Mouse (Mus musculus) liver, embryonic 15.5 days (tissue): ENCODE measurements around the gene Igf1r. TPM values are rescaled to one million over a fixed set of nuclear protein-coding genes. Genes with fewer than 3 reads are reported as not detected.

Experiments used
- ATAC-seq: fragments of 200-750 bp; cut with Nextera tagmentation; 2 replicates; pipeline ENCODE4 v1.8.0; 2017; ENCODE audit warnings: moderate number of reproducible peaks, mild to moderate bottlenecking, moderate library complexity; ENCODE audit not compliant: insufficient read depth
- H3K27ac ChIP-seq: fragments of 300-500 bp; sonication (generic); replicated peaks from 2 replicates; pipeline ENCODE4 v1.5.1; 2015; ENCODE audit warnings: mild to moderate bottlenecking, inconsistent platforms
- H3K27me3 ChIP-seq: fragments of 300-500 bp; sonication (generic); 2 replicates; pipeline ENCODE4 v1.6.1; 2015; ENCODE audit warnings: mild to moderate bottlenecking, inconsistent platforms
- H3K36me3 ChIP-seq: fragments of 300-500 bp; sonication (generic); replicated peaks from 2 replicates; pipeline ENCODE4 v1.6.1; 2015; ENCODE audit warnings: moderate library complexity, mild to moderate bottlenecking, inconsistent platforms
- H3K4me1 ChIP-seq: fragments of 300-500 bp; sonication (generic); replicated peaks from 2 replicates; pipeline ENCODE4 v1.6.1; 2015; ENCODE audit warnings: inconsistent platforms
- H3K4me2 ChIP-seq: fragments of 300-500 bp; sonication (generic); 2 replicates; pipeline ENCODE4 v1.6.1; 2015; ENCODE audit warnings: moderate library complexity, mild to moderate bottlenecking, inconsistent platforms
- H3K4me3 ChIP-seq: fragments of 300-500 bp; sonication (generic); replicated peaks from 2 replicates; pipeline ENCODE4 v1.5.1; 2015; ENCODE audit warnings: mild to moderate bottlenecking, inconsistent platforms
- H3K9ac ChIP-seq: fragments of 300-500 bp; sonication (generic); 2 replicates; pipeline ENCODE4 v1.6.1; 2015; ENCODE audit warnings: moderate library complexity, mild to moderate bottlenecking, inconsistent platforms
- H3K9me3 ChIP-seq: fragments of 300-500 bp; sonication (generic); replicated peaks from 2 replicates; pipeline ENCODE4 v1.6.1; 2016; ENCODE audit warnings: inconsistent platforms
- WGBS: fragments of 180-500 bp; shearing (Covaris S2); methylation state at CpG from one replicate; pipeline ENCODE4 v1.1.7; 2015; ENCODE audit warnings: mixed read lengths; ENCODE audit not compliant: insufficient replicate concordance; 5-methylcytosine and 5-hydroxymethylcytosine counted together
- polyA plus RNA-seq: library from polyadenylated mRNA; unstranded; fragments of >200 nt; fragmentation: Nextera tagmentation; extraction: Ambion mirVana; gene quantifications from 2 replicates; pipeline ENCODE4 v1.2.1, GENCODE M21; 2015

Igf1r gene
- polyA plus RNA-seq, 1 experiment from 2014 or later: 2.6 TPM

DNA sequence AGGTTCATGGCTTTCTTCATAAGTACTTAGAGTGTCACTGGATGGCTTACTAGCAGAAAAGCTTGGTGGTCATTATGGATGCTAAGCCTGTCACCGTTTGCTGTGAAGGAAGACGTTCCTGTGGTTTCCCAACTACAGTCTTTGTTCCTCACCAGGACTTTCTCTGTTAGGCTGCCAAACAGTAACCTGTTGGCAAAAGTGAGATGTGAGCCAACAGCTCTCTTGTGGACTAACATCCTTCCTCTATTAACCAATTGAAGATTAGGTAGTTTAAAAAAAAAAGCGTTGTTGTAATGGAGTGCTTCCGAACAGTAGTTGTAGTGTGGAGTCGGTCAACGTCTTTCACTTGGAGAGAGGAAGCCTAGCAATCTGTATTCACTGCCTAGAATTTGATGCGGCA lies 15.8 kb upstream of the Igf1r start:
- Histone ChIP-seq H3K4me3 (no peak overlapping the region), H3K27me3 (no peaks in the 10 kb centered on the region; the same call in 1 of the 2 replicates), H3K36me3 (no peaks in the 10 kb centered on the region), H3K4me1 (no peaks in the 10 kb centered on the region), H3K9me3 (no peaks in the 10 kb centered on the region), H3K4me2 (no peak overlapping the region), H3K9ac (no peak overlapping the region), H3K27ac (no peak overlapping the region)
- 60% methylated on average over 7 of the region's 7 CpGs for WGBS
- ATAC-seq: no peak

DNA sequence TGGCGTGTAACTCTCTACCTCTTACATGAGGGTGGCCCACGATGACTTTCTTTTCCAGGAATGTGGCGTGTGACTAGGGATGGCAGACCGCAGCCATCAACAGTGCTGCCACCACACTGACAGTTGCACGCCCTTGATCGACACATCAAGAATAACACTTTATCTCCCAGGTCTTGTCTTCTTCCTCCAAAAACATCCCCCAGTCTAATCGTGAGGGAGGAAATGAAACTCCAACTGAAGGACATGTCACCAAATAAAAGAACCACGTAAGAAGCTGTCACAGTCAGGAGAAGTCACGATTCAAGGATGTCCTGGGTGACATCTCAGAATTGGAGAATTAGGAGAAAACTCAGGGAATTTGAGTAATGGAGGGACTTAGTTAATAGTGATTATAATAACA lies 8.8 kb upstream of the Igf1r start:
- WGBS: 18% methylated on average over 9 of the region's 9 CpGs
- ATAC-seq: no peak
- Histone ChIP-seq H3K36me3 (no peaks in the 10 kb centered on the region), H3K9me3 (no peaks in the 10 kb centered on the region), H3K4me1 (peaks cover 5% of the 10 kb centered on the region; the same call in 1 of the 2 replicates), H3K27ac (no peak overlapping the region), H3K4me2 (no peak overlapping the region), H3K4me3 (no peak overlapping the region), H3K9ac (no peak overlapping the region), H3K27me3 (peaks cover 43% of the 10 kb centered on the region)

DNA sequence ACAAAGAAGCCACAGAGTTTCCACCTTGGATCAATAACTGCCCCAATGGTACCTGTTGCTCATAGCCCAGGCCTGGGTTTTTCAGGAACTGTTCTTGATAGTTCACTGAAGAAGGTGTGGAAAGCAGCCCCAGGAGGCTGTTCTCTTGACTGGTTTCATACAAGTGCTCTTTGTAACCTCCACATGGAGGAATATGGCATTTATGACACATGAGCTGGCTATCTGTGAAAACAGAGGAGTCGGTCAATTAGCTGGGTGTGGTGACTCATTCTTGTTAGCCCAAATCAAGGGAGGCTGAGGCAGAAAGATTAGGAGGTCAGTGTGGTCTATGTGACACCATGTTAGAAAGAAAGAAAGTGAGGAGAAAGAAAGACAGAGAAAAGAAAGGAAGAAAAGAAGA lies 5.7 kb upstream of the Igf1r start:
- no peak for ATAC-seq
- no peaks in the 10 kb centered on the region for H3K36me3 ChIP-seq
- H3K4me2 ChIP-seq: no peak overlapping the region
- H3K4me1 ChIP-seq: peaks cover 16% of the 10 kb centered on the region
- H3K27me3 ChIP-seq: peaks cover 65% of the 10 kb centered on the region
- whole genome bisulfite sequencing: 23% methylated on average over 1 of the region's 1 CpGs
- H3K27ac ChIP-seq: no peak overlapping the region
- H3K9me3 ChIP-seq: no peaks in the 10 kb centered on the region
- no peak overlapping the region for H3K4me3 ChIP-seq
- H3K9ac ChIP-seq: no peak overlapping the region

DNA sequence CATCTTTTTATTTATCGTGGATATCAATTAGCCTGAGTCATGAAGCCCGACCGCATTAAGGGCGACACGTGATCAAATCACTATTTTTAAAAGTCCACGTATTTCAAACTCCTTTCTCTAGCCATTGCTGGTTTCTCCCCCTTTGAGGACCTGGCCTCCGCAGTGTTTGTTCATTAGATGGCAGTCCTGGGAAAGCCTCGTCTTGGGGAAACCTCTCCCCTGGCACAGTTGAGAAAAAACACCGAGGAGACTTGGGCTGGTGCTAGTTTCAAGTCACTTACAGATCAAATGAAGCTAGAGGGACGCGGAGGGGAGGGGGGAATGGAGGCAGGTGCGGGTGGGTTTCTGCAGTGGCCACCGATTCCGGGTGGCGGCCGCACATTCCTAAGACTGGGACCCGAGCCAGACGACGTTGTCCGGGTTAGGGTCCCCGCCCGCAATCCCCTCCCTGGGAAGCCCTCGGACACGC lies 2.2 kb upstream of the Igf1r start:
- no peak for ATAC-seq
- no peaks in the 10 kb centered on the region for H3K9me3 ChIP-seq
- peaks cover 73% of the 10 kb centered on the region for H3K27me3 ChIP-seq
- peak overlapping the region; percentile 90 for H3K4me3 ChIP-seq
- WGBS: under 1% methylated on average over 23 of the region's 24 CpGs
- peak overlapping the region; percentile 96 for H3K4me2 ChIP-seq
- H3K36me3 ChIP-seq: no peaks in the 10 kb centered on the region
- H3K9ac ChIP-seq: peak overlapping the region; percentile 92
- peak overlapping the region; percentile 93 for H3K27ac ChIP-seq
- H3K4me1 ChIP-seq: peaks cover 44% of the 10 kb centered on the region

DNA sequence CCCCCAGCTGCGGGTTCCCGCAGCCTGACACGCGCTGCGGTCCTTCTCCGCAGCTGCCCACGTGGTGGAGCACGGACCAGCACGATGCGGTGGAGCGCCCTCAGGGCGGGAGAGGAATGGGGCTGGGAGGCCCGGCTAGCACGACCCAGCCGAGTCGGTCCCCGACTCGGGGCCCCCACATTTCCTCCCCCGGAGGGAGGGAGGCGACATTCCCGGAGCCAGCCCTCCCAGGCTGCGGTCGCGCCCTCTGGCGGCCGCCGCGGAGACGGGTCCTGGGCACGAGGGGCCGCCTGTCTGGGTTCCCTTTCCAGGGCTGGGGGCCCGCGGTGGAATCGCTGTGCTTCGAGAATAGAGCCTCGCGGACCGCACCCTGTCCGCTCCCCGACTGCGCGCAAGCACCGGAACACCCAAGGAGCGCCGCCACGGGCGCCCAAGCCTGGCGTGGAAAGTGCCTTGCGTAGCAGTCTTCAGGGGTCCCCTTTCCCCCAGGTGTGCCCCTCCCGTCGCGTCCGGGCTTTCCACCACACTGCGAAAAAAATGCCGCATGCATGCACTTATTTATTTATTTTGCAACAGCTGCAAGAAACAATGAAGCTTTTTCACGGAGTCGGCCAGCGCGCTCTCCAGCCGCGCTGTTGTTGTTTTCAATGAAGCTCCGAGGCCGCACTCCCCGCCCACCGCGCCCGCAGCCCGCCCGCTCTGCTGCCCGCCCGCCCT lies 1.7 kb upstream of the Igf1r start:
- under 1% methylated on average over 63 of the region's 71 CpGs for WGBS
- H3K27me3 ChIP-seq: peaks cover 71% of the 10 kb centered on the region
- H3K9ac ChIP-seq: peak overlapping the region; percentile 92

GRCm38 (mm10) chr7:67951532-67952035 lies 1.0 kb upstream of the Igf1r start:
- ATAC-seq: peak; percentile 86
- H3K9me3 ChIP-seq: no peaks in the 10 kb centered on the region
- peak overlapping the region; percentile 93 for H3K27ac ChIP-seq
- WGBS: under 1% methylated on average over 68 of the region's 73 CpGs
- H3K4me2 ChIP-seq: peak overlapping the region; percentile 96
- no peaks in the 10 kb centered on the region for H3K36me3 ChIP-seq
- H3K4me3 ChIP-seq: peak overlapping the region; percentile 90
- H3K9ac ChIP-seq: peak overlapping the region; percentile 92
- peaks cover 54% of the 10 kb centered on the region for H3K4me1 ChIP-seq
- H3K27me3 ChIP-seq: peaks cover 67% of the 10 kb centered on the region

More for the DNA sequence above, 1.7 kb upstream of the Igf1r start:
- no peaks in the 10 kb centered on the region for H3K9me3 ChIP-seq
- ATAC-seq: peak; percentile 81
- H3K4me3 ChIP-seq: peak overlapping the region; percentile 90
- peak overlapping the region; percentile 96 for H3K4me2 ChIP-seq
- peaks cover 49% of the 10 kb centered on the region for H3K4me1 ChIP-seq
- H3K27ac ChIP-seq: peak overlapping the region; percentile 93
- H3K36me3 ChIP-seq: no peaks in the 10 kb centered on the region

GRCm38 (mm10) chr7:67952036-67952681 lies 468 bp upstream of the Igf1r start:
- no peaks in the 10 kb centered on the region for H3K9me3 ChIP-seq
- H3K4me2 ChIP-seq: peak overlapping the region; percentile 96
- under 1% methylated on average over 73 of the region's 91 CpGs for WGBS
- H3K9ac ChIP-seq: peak overlapping the region; percentile 92
- H3K27me3 ChIP-seq: peaks cover 63% of the 10 kb centered on the region
- peak overlapping the region; percentile 90 for H3K4me3 ChIP-seq
- peak overlapping the region; percentile 93 for H3K27ac ChIP-seq
- peaks cover 54% of the 10 kb centered on the region for H3K4me1 ChIP-seq
- ATAC-seq: peak; percentile 58
- no peaks in the 10 kb centered on the region for H3K36me3 ChIP-seq

- Histone ChIP-seq H3K27me3 (peaks cover 64% of the 10 kb centered on the region), H3K9ac (peak overlapping the region; percentile 92), H3K4me1 (peaks cover 68% of the 10 kb centered on the region), H3K4me2 (peak overlapping the region; percentile 96), H3K9me3 (no peaks in the 10 kb centered on the region), H3K36me3 (no peaks in the 10 kb centered on the region), H3K4me3 (peak overlapping the region; percentile 90), H3K27ac (no peak overlapping the region)
- no peak for ATAC-seq
- 1% methylated on average over 23 of the region's 23 CpGs for WGBS
Measured at GRCm38 (mm10) chr7:67953764-67954242, 1.2 kb downstream of the Igf1r start.

- peak overlapping the region; percentile 96 for H3K4me2 ChIP-seq
- H3K27me3 ChIP-seq: peaks cover 61% of the 10 kb centered on the region
- WGBS: 47% methylated on average over 10 of the region's 10 CpGs
- no peak for ATAC-seq
- H3K9me3 ChIP-seq: no peaks in the 10 kb centered on the region
- H3K27ac ChIP-seq: no peak overlapping the region
- 0 out of 2 replicates have a peak overlapping the region, but pooled peaks have one; percentile 92 for H3K9ac ChIP-seq
- no peaks in the 10 kb centered on the region for H3K36me3 ChIP-seq
- peak overlapping the region; percentile 90 for H3K4me3 ChIP-seq
- H3K4me1 ChIP-seq: peaks cover 76% of the 10 kb centered on the region
Measured at GRCm38 (mm10) chr7:67954591-67955185, 2.1 kb downstream of the Igf1r start.

- H3K9ac ChIP-seq: no peak overlapping the region
- peak overlapping the region; percentile 96 for H3K4me2 ChIP-seq
- H3K27ac ChIP-seq: no peak overlapping the region
- WGBS: 49% methylated on average over 5 of the region's 5 CpGs
- peaks cover 61% of the 10 kb centered on the region for H3K27me3 ChIP-seq
- no peaks in the 10 kb centered on the region for H3K9me3 ChIP-seq
- H3K36me3 ChIP-seq: no peaks in the 10 kb centered on the region
- no peak for ATAC-seq
- no peak overlapping the region for H3K4me3 ChIP-seq
- peaks cover 77% of the 10 kb centered on the region for H3K4me1 ChIP-seq
Measured at GRCm38 (mm10) chr7:67955276-67955675, 2.6 kb downstream of the Igf1r start.

DNA sequence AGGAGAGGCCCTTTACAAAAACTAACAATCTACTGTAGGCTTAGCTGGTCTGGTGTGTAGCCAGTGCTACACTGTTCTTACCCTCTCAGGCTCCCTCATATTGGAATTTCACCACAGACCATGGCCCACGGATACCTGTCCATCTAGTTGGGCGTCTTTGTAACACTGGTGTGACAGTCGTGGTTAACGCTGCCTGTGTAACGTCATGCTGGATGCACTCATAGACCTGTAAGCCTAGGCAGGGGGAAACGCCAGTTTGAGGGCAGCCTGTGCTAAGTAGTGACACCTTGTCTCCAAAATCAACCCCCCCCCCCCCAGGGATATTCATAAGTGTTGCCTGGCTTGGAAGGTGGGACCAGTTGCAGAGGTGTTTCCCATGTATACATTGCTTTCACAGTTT lies 4.7 kb downstream of the Igf1r start:
- H3K27ac ChIP-seq: no peak overlapping the region
- no peak for ATAC-seq
- 52% methylated on average over 6 of the region's 6 CpGs for WGBS
- H3K4me3 ChIP-seq: no peak overlapping the region
- H3K4me2 ChIP-seq: no peak overlapping the region
- peaks cover 52% of the 10 kb centered on the region for H3K27me3 ChIP-seq
- no peaks in the 10 kb centered on the region for H3K36me3 ChIP-seq
- no peaks in the 10 kb centered on the region for H3K9me3 ChIP-seq
- H3K4me1 ChIP-seq: peaks cover 83% of the 10 kb centered on the region
- H3K9ac ChIP-seq: no peak overlapping the region
